Mouse (Mus musculus): ENCODE measurements around the gene Gm11627.
A peak's percentile ranks its signal among the peaks of the same experiment; 100 is the strongest.
"Not testable (repeated sequence)": the region's sequence is repeated elsewhere in the genome, so short reads cannot be mapped to it uniquely, and the experiment has no call there.

The Gm11627 gene

DNA sequence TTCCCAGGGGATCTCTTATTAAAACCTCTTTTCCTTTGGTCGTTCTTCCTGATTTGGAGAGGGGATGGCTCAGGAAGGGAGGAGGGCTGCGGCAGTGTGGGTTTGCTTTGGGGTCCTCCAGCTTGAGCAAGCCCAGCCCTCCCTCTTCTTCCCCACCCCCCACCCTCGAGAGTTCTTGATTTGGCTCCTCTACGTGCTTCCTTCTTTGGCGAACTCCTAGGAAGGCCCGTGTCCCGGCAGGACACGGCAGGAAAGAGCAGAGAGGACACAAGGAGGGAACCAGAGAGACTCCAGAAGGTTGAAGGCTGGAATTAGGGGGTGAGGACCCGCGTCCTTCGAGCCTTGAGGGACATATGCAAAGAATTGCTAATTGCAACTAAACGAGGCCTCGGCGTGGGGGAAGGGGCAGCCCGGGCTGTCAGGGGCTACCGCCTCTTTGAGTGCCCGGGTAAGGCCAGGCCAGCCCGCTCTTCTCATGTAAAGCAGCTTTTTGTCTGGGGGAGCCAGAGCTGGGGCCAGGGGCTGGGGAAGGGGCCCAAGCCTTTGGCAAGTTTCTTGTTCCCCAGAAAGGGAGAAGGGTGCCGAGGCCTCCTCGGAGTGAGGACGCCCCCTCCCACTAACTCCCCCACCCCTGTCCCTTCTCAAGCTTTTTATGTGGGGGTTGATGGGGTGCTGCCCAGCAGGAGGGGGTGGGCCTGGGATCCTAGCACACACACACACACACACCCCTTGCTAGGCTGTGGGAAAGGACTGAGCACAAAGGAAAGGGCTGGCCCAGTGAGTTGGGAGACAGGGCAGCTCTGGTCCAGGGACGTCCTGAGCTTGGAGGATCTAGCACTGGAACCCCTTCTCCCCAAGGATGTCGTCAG, at the start of gene Gm11627:
Gm11627 (minus strand) TSS at position 297 of the 869 bp plus-strand sequence.
- DNase-seq: no peak

DNA sequence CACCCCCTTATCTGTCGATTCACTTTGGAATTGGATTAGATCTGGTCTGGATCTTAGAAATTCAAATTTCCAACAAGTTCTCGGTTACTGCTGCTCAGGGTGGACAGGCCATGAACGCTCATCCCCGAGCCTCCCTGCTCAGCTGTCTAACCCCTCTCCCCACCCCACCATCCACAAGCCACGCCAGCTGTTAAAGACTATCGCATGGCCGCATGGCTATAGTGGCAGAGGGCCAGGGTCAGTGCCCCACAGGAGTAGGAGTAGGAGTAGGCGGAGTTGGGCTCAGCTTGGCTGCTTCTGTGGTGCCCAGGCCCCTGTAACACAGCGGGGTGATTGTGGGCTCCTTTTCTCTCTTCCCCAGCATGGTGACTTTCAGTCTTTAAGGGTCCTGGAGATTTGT, 49.3 kb upstream of the Gm11627 start:
- no peak for DNase-seq

DNA sequence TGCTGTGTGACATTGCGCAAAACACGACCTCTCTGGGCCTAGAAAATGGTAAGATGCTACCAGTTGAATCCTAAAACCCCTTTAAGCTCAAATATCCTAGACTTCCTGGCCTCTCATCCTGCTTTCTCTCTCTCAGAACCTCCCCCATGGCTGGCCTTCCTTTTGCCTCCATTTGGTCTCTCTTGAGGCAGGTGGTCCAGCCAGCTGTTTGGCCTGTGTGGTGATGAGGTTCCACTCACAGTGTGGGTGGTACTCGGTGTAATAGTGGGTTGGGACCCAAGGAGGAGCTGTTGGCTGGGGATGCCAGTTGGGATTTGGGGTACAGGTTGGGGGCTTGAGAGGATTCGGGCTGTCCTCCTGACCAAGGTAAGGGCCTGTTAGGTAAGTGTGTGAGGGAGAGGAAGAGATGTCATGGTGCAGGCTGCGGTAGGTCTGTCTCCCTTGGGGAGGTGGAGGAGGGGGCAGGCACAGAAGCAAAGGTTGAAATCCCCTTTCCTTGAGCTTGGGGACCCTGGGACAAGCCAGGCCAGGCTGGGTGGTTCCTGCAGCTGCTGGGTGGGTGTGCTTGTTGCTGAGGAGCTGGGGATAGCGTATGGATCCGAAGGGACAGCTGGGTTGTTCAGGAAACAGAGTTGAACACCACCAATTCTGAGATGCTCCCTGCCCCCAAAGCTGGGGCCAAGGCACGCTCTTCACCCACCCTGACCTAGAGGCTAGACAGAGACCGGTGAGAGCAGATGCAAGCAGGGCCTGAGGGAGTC, 48.1 kb upstream of the Gm11627 start:
- no peak for DNase-seq

DNA sequence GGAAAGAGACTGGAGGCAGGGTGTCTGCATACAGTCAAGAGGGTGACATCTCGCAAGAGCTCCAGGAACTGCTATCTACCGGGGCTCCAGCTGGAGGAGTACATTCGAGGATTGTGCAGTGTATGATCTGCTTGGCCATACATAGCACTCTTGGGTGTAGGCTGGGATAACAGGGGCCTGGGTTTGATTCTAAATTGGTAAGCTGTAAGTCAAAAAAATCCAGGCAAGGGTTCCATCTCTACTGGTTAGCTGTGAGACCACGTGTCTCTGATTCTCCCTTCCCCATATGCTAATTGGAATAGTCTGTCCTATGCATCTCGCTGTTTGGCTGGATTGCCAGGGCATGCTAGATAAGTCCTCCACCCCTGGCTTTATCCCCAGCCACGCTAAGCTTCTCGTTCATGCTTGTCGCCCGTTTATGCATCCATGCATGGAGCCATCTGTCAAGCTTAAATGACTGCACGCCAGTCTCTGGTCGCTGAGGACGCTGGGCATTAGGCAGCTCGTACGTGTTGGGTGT, 45.7 kb upstream of the Gm11627 start:
- no peak for DNase-seq

DNA sequence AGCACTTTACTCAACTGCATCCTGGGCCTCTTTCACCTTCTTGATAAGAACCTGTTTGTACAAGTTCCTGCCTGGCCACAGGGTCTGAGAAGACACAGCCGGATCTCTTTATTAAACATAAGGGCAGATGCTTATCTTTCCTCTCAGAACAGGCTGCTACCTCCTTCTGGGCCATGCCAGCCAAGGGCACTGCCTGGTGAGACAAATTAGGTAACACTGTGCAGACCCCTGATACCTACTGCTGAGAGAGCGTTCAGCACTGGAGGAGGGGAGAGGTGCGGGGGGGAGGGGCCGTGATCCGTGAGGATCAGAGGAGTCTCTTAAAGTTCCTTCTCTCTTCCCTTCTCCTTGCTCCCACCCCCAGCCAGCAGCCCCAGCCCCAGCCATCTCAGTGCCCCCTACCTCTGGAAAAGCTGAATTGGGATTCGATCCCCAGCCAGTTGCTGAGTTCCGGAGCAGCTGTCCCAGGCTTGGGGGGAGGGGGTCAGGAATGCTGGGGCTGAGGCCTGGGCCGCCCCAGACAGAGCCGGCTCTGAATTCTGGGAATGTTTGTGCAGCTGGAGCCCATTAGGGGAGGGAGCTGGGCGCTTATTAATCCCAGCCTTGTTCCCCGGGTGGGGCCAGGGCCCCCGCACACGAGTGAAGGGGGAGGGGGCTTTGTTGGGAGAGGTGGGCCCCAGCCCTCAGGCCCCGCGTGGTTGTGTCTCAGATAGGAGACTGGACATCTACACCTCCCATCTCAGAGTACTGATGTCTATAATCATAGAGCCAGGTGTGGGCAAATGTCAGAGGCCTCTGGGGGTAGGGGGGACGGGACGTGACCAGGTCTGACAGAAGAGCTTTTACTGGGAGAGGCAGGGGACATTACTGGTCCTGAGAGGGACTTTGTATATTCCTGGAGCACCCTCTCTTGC, 44.9 kb upstream of the Gm11627 start:
- DNase-seq: peak; percentile 26

DNA sequence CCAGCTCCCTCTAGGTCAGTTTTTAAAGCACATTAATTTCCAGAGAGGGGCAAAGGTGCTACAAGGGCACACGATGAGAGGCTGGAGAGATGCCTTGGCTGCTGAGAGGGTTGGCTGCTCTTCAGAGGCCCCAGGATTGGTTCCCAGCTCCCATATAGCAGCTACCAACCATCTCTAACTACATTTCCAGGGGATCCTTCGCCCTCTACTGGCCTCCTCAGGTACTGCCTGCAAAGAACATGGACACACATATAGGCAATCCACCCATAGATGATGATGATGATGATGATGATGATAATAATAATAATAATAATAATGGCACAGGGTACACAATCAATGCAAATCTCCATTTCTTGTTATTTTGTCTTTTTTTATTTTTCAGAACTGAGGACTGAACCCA, 40.2 kb upstream of the Gm11627 start:
- DNase-seq: no peak

DNA sequence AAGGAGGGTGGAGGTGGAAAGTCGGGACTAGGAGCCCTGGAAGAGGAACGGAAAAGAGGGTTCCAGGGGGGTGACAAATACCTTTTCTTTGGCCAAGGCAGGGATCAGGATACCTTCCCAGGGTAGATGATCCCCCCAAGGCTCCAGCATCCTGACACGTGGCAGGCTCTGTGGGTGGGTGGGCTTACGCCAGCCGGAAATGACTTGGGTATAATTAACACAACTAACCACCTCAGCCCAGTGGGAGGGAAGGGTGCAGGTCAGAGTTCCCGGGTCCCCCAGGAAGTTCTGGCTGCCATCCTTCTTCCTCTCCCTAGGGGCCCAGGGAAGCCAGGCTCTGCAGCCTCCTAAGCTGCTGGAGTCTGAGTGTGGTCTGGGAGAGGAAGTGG, 32.0 kb upstream of the Gm11627 start:
- no peak for DNase-seq

DNA sequence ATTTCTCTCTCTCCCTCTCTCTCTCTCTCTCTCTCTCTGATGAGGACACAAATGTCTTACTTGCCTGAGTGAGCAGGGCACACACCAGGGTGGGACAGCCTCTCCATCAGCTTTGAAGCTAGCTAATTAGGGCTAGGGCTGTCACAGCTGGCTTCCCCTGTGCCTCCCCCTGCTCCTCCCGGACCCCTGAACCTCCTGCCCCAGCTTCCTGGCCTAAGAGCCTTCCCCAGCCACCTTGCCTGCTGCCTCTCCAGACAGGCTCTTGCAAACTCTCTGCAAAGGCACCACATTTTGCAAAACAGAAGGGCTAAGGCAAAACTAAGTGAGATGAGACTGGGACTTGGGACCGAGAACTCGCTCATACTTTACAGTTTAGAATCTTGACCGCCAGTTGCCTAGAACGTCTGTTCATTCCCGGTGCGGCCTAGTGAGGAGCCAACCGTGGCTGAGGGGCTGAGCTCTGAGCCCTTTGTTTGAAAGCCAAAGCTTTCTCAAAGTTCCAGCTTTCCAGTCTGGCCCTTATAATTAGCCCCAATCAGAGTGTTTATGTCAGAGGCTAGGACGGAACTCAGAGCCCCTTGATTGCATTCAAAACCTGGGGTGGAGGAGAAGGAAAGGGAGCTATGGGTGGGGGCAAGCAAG, 31.5 kb upstream of the Gm11627 start:
- no peak for DNase-seq

DNA sequence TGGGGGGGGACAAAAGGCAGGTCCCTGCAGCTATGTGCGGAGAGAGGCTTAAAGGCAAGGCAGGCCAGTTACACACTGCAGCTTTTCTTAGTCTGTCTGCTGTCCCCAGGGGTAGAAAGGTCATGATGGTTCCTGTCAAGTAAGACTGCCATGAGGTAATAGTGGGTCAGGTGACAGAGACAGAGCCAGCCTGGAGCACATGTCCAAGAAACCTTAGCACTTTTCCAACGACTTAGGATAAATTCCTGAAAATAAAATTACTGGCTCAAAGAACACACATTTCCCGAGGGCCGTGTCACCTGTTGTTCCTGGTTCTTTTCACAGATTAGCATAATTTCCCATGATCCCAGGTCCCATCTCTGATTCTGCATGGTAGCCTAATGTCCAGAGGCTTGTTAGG, 31.0 kb upstream of the Gm11627 start:
- DNase-seq: no peak

DNA sequence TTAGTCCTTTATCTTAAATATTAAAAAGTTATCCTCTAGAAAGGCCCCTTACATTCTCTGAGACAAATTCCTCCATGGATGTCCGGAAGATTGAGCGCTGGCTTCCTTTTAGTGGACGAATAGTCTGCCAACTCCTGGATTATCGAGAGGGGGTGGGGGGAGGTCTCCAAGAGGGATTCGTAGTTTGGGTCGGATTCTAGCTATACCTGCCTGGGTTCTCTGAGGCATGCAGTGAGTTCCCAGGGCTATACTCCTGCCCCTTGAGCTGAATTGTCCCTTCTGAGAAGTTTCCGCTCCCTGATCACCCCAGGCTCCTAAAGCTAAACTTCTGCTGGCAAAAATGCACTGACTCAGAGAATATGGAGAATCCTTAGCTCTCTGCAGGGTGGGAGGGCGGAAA, 30.2 kb upstream of the Gm11627 start:
- no peak for DNase-seq

DNA sequence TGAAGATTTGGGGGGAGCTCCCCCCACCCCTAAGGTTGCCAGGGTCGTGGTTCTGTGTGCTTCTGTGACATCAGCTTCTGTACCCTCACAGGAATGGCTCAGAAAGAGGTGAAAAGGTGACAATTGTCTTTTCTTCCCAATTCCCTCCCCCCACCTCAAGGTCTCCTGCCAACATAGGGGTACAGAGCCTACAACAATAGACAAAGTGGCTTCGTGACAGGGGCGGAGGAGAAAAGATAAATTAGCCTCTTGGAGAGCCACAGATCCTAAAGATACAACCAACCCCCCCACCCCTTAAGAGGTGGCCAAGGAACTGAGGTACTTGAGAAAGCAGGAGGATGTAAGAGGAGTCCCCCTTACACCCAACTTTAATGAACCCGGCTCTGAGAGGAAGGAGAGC, 29.4 kb upstream of the Gm11627 start:
- no peak for DNase-seq

DNA sequence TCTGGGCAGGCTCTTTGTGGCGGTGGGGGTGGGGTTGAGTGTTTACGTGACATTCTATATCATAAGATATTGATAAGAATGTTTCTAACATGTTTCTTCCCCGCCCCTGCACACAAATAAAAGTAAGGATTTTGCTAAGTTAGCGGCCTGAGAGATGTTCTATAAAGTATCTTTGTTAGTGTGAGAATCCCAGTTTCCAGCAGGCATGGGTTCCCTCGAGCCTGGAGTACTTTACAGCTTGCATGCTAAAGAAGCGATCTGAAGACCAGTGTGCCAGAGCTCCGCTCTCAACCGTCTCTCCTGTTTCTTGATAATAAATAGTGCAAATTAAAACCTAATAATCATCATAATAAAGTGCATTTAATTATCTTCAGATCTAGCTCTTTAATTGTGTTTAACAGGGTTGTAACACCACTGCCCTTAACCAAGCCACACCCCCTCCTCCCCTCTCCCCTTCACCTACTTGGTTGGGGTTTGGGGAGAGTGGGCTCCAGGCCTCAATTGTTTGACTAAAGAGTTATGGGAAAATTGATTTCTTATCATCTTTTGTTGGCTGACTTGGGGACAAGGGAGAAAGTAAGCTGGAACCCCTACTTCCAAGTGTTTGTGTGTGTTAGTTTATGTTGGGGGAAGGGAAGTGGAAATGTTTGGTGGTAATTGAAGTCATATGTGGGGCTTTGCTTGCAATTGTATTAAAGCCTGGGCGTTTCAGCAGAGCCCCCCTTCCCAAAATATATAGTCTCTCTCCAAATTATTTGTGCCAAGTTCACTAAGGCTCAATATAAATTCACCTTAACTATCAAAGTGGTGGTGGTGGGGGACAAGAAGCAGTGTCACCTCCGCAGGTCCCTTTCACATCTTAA, 28.7 kb upstream of the Gm11627 start:
- no peak for DNase-seq

DNA sequence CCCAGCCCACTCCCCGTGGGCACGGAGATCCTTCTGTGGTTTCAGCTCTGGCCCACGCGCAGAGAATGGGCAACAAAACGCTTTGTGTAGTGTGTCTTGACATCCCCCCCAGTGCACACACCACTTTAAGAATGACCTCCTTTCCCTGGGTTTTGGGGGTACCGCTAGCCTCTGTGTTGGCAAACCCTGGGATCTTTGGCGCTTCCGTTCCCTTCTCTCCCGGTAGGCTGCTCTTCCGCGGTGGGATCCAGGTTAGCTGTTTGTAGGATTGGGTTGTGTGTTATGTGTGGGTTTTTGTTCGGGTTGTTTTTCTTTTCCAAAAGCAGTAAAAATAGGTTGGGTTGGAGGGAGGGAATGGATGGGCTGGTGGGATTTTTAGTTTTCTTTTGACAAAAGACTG, 27.9 kb upstream of the Gm11627 start:
- DNase-seq: not testable (repeated sequence)

DNA sequence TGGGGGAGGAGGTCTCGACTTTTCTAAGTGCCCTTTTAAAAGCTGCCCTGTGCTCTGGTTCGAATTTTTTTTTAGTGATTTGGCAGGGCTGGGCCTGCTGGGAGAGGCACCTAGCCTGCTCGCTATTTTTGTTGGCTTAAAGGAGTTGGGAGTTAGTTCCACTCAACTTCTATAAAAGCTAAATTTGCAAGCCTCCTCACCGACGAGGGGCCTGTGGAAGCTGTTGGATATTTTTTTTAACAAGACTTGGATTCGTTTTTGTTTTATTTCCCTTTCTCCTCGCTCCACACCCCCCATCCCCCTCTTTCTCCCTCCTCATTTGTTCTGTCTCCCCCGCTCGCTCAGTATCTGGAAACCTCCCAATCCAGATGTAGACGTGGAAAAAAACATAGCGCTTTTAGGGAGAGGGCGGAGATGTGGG, 27.5 kb upstream of the Gm11627 start:
- no peak for DNase-seq

DNA sequence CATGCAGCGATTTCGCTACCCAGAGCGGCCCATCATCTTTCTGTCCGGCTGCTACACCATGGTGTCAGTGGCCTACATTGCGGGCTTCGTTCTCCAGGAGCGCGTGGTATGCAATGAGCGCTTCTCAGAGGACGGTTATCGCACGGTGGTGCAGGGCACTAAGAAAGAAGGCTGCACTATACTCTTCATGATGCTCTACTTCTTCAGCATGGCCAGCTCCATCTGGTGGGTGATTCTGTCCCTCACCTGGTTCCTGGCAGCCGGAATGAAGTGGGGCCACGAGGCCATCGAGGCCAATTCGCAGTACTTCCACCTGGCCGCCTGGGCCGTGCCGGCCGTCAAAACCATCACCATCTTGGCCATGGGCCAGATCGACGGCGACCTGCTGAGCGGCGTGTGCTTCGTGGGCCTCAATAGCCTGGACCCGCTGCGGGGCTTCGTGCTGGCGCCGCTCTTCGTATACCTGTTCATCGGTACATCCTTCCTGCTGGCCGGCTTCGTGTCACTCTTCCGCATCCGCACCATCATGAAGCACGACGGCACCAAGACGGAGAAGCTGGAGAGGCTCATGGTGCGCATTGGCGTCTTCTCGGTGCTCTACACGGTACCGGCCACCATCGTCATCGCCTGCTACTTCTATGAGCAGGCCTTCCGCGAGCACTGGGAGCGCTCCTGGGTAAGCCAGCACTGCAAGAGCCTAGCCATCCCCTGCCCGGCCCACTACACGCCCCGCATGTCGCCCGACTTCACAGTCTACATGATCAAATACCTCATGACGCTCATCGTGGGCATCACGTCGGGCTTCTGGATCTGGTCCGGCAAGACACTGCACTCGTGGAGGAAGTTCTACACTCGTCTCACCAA, 26.5 kb upstream of the Gm11627 start:
- peak; percentile 4 for DNase-seq

DNA sequence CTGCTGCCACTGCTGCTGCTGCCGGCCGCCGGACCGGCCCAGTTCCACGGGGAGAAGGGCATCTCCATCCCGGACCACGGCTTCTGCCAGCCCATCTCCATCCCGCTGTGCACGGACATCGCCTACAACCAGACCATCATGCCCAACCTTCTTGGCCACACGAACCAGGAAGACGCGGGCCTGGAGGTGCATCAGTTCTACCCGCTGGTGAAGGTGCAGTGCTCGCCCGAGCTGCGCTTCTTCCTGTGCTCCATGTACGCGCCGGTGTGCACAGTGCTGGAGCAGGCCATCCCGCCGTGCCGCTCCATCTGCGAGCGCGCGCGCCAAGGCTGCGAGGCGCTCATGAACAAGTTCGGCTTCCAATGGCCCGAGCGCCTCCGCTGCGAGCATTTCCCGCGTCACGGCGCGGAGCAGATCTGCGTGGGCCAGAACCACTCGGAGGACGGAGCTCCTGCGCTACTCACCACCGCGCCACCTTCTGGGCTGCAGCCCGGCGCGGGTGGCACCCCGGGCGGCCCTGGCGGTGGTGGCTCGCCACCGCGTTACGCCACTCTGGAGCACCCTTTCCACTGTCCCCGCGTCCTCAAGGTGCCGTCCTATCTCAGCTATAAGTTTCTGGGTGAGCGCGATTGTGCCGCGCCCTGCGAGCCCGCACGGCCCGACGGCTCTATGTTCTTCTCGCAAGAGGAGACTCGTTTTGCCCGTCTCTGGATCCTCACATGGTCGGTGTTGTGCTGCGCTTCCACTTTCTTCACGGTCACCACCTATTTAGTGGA, 25.7 kb upstream of the Gm11627 start:
- DNase-seq: peak; percentile 24

DNA sequence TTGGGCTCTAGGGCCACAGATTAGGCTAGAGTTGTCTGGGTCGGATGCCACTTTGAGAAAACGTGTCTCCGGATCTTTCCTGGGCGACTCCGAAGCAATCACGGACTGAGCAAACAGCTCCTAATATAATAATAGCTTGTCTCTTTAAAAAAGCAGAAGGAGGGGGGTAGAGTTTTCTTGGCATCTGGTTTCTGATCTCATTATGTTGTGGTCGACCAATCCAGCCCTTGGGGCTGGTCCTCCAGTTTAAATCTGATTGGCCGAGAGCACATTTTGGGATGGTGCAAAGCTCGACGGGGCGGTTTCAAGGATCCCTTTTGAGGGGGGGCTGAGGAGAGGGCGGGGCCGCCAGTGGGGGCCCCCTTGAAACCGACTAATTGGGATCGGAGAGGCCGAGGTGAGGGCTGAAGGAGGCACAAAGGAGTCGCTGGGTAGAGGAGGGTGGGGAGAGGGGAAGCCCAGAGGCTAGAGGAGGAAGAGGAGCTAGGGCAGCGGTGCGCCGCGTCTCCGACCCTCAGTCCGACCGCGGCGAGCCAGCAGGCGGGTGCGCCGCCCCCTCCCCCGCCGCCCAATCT, 24.8 kb upstream of the Gm11627 start, which contains the start of gene Fzd2:
Fzd2 (plus strand) TSS at position 387 of the 575 bp plus-strand sequence.
- DNase-seq: peak; percentile 89

DNA sequence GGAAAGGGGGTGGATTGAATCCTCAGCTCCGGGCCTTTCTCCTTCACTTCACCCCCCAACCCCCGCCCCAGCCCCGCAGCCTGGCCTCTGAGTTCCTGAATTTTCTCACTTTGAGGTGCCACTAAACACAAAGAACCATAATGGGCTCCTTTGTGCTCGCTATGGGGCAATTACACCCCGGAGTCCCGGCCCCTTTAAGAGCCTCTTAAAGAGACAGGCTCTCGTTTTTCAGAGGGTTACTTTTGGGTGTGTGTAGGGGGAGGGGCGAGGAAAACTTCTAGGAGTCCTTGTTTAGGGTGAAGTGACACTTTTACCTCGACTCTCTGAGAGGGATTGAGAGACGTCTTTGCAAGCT, 24.2 kb upstream of the Gm11627 start:
- peak; percentile 66 for DNase-seq
